Mouse (Mus musculus): ENCODE measurements at regions not wholly inside any gene's neighbourhood (a gene's known extent, or its start where the extent isn't known, plus 50 kb on each side); places are given as distances from the start of the nearest gene placed in this dataset.

DNA sequence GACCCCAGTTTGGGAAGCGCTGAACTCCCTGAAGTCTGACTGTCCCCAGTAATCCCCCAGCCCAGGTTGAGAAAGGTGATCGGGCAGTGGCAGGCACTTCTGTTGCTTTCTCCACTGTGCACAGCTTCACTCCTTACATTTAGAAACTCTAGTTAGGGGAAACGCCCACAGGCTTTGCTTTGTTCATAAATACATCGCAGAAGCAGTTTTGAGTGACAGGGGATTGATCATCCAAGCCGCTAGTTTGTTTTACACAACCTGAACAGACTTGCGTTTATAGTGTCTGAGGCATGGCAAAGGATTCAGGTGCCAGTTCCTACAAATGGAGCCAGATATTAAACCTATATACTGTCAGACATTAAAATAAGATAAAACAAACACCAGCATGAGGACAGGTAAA lies 421.4 kb downstream of the Wdr11 start:
- TF ChIP-seq POLR2A (IDR thresholded peaks at IDR 0.05; ENCODE audit: borderline replicate concordance, insufficient read depth, low read length) (no peak), CTCF (IDR thresholded peaks at IDR 0.05; ENCODE audit: borderline replicate concordance, insufficient read depth, low read depth, low read length) (no peak)
